Mouse (Mus musculus) intestine, embryonic 14.5 days (tissue): ENCODE measurements around the gene Ncor1. TPM values are rescaled to one million over a fixed set of nuclear protein-coding genes. Genes with fewer than 3 reads are reported as not detected.
"Not testable (repeated sequence)": the region's sequence is repeated elsewhere in the genome, so short reads cannot be mapped to it uniquely, and the experiment has no call there.

Experiments used
- ATAC-seq: fragments of 200-750 bp; cut with Nextera tagmentation; replicated peaks from 2 replicates; pipeline ENCODE4 v1.8.0; 2017; ENCODE audit warnings: low read depth, moderate number of reproducible peaks, moderate TSS enrichment, moderate library complexity; ENCODE audit not compliant: low FRiP score, low TSS enrichment
- DNase-seq: peaks from one replicate; pipeline ENCODE4 v3.0.0-alpha.2; 2018; ENCODE audit warnings: low spot score
- H3K27ac ChIP-seq: fragments of 300-500 bp; sonication (generic); 2 replicates; pipeline ENCODE4 v1.5.1; 2014; ENCODE audit warnings: low read depth, mild to moderate bottlenecking, control low read depth
- H3K27me3 ChIP-seq: fragments of 300-500 bp; sonication (generic); replicated peaks from 2 replicates; pipeline ENCODE4 v1.6.1; 2014; ENCODE audit warnings: low read length, control low read depth; ENCODE audit not compliant: control insufficient read depth, insufficient read depth
- H3K36me3 ChIP-seq: fragments of 300-500 bp; sonication (generic); 2 replicates; pipeline ENCODE4 v1.6.1; 2014; ENCODE audit warnings: low read length, control low read depth; ENCODE audit not compliant: control insufficient read depth, insufficient read depth
- H3K4me1 ChIP-seq: fragments of 300-500 bp; sonication (generic); replicated peaks from 2 replicates; pipeline ENCODE4 v1.6.1; 2014; ENCODE audit warnings: low read length, control low read depth, mixed read lengths; ENCODE audit not compliant: control insufficient read depth, insufficient read depth
- H3K4me2 ChIP-seq: fragments of 300-500 bp; sonication (generic); 2 replicates; pipeline ENCODE4 v1.6.1; 2014; ENCODE audit warnings: low read length
- H3K4me3 ChIP-seq: fragments of 300-500 bp; sonication (generic); 2 replicates; pipeline ENCODE4 v1.5.1; 2014; ENCODE audit warnings: low read depth, low read length, control low read depth, mixed read lengths
- H3K9ac ChIP-seq: fragments of 300-500 bp; sonication (generic); 2 replicates; pipeline ENCODE4 v1.6.1; 2014; ENCODE audit warnings: mild to moderate bottlenecking, low read length
- H3K9me3 ChIP-seq: fragments of 300-500 bp; sonication (generic); 2 replicates; pipeline ENCODE4 v1.6.1; 2016; ENCODE audit warnings: low read length, control low read depth; ENCODE audit not compliant: control insufficient read depth
- WGBS: fragments of 180-500 bp; shearing (Covaris S2); extraction: QIAGEN DNeasy Blood & Tissue Kit; methylation state at CpG from one replicate; pipeline ENCODE4 v1.1.7; 2014; 5-methylcytosine and 5-hydroxymethylcytosine counted together
- polyA plus RNA-seq: library from polyadenylated mRNA; unstranded; fragments of >200 nt; fragmentation: Nextera tagmentation; extraction: Ambion mirVana; gene quantifications from 2 replicates; pipeline ENCODE4 v1.2.1, GENCODE M21; 2014

The Ncor1 gene
- polyA plus RNA-seq, 1 experiment from 2014 or later: 158 TPM

DNA sequence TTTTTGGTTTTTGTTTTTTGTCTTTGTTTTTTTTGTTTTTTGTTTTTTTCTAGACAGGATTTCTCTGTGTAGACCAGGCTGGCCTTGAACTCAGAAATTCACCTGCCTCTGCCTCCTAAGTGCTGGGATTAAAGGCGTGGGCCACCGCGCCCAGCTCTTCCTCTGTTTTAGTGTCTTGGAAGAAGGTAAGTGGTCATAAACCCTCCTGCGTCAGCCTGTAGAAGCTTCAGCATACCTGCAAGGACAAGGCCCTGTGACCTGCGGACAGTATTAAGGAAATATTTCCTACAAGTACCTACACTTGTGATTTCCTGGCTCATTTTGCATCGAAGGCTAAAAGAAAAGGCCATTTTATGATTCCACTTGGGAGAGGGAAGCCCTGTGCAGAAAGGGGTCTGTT, 35.4 kb upstream of the Ncor1 start:
- no peaks in the 10 kb centered on the region for H3K36me3 ChIP-seq
- DNase-seq (no peak), ATAC-seq (no peak)
- 94% methylated on average over 6 of the region's 6 CpGs for WGBS
- H3K9ac ChIP-seq: no peak overlapping the region
- peaks cover 16% of the 10 kb centered on the region for H3K4me1 ChIP-seq
- H3K9me3 ChIP-seq: no peaks in the 10 kb centered on the region
- no peak overlapping the region for H3K4me2 ChIP-seq
- no peak overlapping the region for H3K27ac ChIP-seq
- no peaks in the 10 kb centered on the region for H3K27me3 ChIP-seq
- H3K4me3 ChIP-seq: no peak overlapping the region

- H3K27me3 ChIP-seq: no peaks in the 10 kb centered on the region
- no peak overlapping the region for H3K4me3 ChIP-seq
- ATAC-seq (no peak), DNase-seq (no peak)
- no peaks in the 10 kb centered on the region for H3K9me3 ChIP-seq
- H3K36me3 ChIP-seq: no peaks in the 10 kb centered on the region
- H3K4me2 ChIP-seq: no peak overlapping the region
- no peak overlapping the region for H3K9ac ChIP-seq
- 91% methylated on average over 10 of the region's 10 CpGs for WGBS
- no peak overlapping the region for H3K27ac ChIP-seq
- no peaks in the 10 kb centered on the region for H3K4me1 ChIP-seq
Observed at GRCm38 (mm10) chr11:62487540-62488350, 29.4 kb upstream of the Ncor1 start.

- DNase-seq (no peak), ATAC-seq (no peak)
- Histone ChIP-seq H3K27me3 (no peaks in the 10 kb centered on the region), H3K4me3 (no peak overlapping the region), H3K36me3 (no peaks in the 10 kb centered on the region), H3K4me2 (no peak overlapping the region), H3K9me3 (no peaks in the 10 kb centered on the region), H3K9ac (no peak overlapping the region), H3K4me1 (no peaks in the 10 kb centered on the region), H3K27ac (no peak overlapping the region)
- 83% methylated on average over 1 of the region's 1 CpGs for WGBS
Observed at GRCm38 (mm10) chr11:62486949-62487348, 28.6 kb upstream of the Ncor1 start.

- Histone ChIP-seq H3K9me3 (no peaks in the 10 kb centered on the region), H3K36me3 (no peaks in the 10 kb centered on the region), H3K4me1 (no peaks in the 10 kb centered on the region), H3K27ac (no peak overlapping the region), H3K4me3 (no peak overlapping the region), H3K27me3 (no peaks in the 10 kb centered on the region), H3K9ac (no peak overlapping the region), H3K4me2 (no peak overlapping the region)
- 79% methylated on average over 5 of the region's 5 CpGs for WGBS
- DNase-seq: no peak
- ATAC-seq: no peak
Observed at GRCm38 (mm10) chr11:62479581-62479980, 21.2 kb upstream of the Ncor1 start.

DNA sequence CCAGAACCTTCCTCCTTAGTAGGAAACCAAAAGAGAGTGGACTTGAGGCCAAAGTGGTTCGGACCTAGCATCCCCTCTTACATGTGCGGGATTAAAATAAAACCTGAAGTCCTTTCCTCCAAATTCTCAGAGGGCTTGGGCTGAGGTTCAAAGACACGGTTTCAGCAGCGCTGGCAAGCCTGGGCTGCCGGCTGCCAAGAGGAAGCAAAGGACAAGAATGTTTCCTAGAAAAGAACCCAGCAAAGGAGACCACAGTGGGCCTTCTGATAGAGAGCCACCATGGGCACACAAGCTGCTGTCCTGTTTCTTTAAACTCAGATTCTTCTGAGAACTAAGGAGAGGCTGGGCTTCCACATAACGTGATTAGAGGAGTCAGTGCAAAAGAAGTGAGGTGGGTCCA, 20.6 kb upstream of the Ncor1 start:
- no peaks in the 10 kb centered on the region for H3K4me1 ChIP-seq
- H3K4me3 ChIP-seq: no peak overlapping the region
- no peaks in the 10 kb centered on the region for H3K9me3 ChIP-seq
- no peak overlapping the region for H3K27ac ChIP-seq
- no peaks in the 10 kb centered on the region for H3K27me3 ChIP-seq
- H3K9ac ChIP-seq: no peak overlapping the region
- no peak overlapping the region for H3K4me2 ChIP-seq
- no peaks in the 10 kb centered on the region for H3K36me3 ChIP-seq
- ATAC-seq (no peak), DNase-seq (no peak)
- WGBS: 69% methylated on average over 6 of the region's 6 CpGs

- ATAC-seq (no peak), DNase-seq (no peak)
- Histone ChIP-seq H3K4me3 (no peak overlapping the region), H3K4me1 (no peaks in the 10 kb centered on the region), H3K27ac (no peak overlapping the region), H3K9ac (no peak overlapping the region), H3K27me3 (no peaks in the 10 kb centered on the region), H3K36me3 (no peaks in the 10 kb centered on the region), H3K4me2 (no peak overlapping the region), H3K9me3 (no peaks in the 10 kb centered on the region)
- 88% methylated on average over 4 of the region's 4 CpGs for WGBS
Observed at GRCm38 (mm10) chr11:62476156-62476555, 17.8 kb upstream of the Ncor1 start.

- no peak overlapping the region for H3K27ac ChIP-seq
- 93% methylated on average over 5 of the region's 5 CpGs for WGBS
- no peak overlapping the region for H3K9ac ChIP-seq
- H3K9me3 ChIP-seq: no peaks in the 10 kb centered on the region
- no peaks in the 10 kb centered on the region for H3K4me1 ChIP-seq
- no peak overlapping the region for H3K4me2 ChIP-seq
- H3K4me3 ChIP-seq: no peak overlapping the region
- H3K27me3 ChIP-seq: no peaks in the 10 kb centered on the region
- no peak for DNase-seq
- no peaks in the 10 kb centered on the region for H3K36me3 ChIP-seq
- no peak for ATAC-seq
Observed at GRCm38 (mm10) chr11:62473516-62473915, 15.2 kb upstream of the Ncor1 start.

DNA sequence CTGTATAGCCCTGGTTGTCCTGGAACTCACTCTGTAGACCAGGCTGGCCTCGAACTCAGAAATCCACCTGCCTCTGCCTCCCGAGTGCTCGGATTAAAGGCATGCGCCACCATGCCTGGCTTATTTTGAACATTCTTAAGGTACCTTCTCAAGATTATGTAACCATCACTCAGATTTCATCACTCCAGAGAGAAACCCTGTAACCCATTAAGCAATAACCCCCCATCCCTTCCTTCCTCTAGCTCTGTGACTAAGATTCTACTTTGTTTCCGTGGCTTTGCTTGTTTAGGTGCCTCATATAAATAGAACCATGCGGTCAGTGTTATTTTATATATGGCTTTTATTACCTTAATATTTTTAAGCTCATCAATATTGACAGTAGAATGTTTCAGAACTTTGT, 12.1 kb upstream of the Ncor1 start:
- no peaks in the 10 kb centered on the region for H3K9me3 ChIP-seq
- H3K4me3 ChIP-seq: no peak overlapping the region
- WGBS: 95% methylated on average over 6 of the region's 6 CpGs
- ATAC-seq: no peak
- no peaks in the 10 kb centered on the region for H3K4me1 ChIP-seq
- H3K9ac ChIP-seq: no peak overlapping the region
- H3K36me3 ChIP-seq: no peaks in the 10 kb centered on the region
- no peaks in the 10 kb centered on the region for H3K27me3 ChIP-seq
- no peak for DNase-seq
- H3K27ac ChIP-seq: no peak overlapping the region
- no peak overlapping the region for H3K4me2 ChIP-seq

- H3K27ac ChIP-seq, H3K4me2 ChIP-seq, H3K9ac ChIP-seq, ATAC-seq, H3K4me1 ChIP-seq, H3K36me3 ChIP-seq, H3K4me3 ChIP-seq, H3K27me3 ChIP-seq, H3K9me3 ChIP-seq, DNase-seq: not testable (repeated sequence)
Observed at GRCm38 (mm10) chr11:62467289-62467688, 8.9 kb upstream of the Ncor1 start.
